ENCODE assay signal across 8 mouse cellular contexts in genomic region chr4:72199571-72200558, GRCm38 (mm10). TPM values are rescaled to one million over a fixed set of nuclear protein-coding genes. Genes with fewer than 3 reads are reported as not detected.
A peak's percentile ranks its signal among the peaks of the same experiment; 100 is the strongest.
DNase-seq lines count a peak whose midpoint lies in the region; ATAC-seq and TF ChIP-seq lines count a peak whose summit lies in the region.

No protein-coding gene starts in this region.

- peak; percentile 1; the same call in 1 of the 2 replicates for ATAC-seq in lung, embryonic 14.5 days (ENCODE audit: insufficient read depth)

- no peaks in the 10 kb centered on the region for H3K27me3 ChIP-seq in lung, embryonic 14.5 days (ENCODE audit: insufficient read depth, low read length)

- H3K27ac ChIP-seq in embryonic fibroblast, embryonic 13.5 days (ENCODE audit: insufficient read depth, low read length) = peak overlapping the region; percentile 88
- H3K27ac ChIP-seq in layer of hippocampus, adult 2 months = peak overlapping the region; percentile 97
- H3K27ac ChIP-seq in lung, embryonic 14.5 days (ENCODE audit: low read depth) = peak overlapping the region; percentile 94

- H3K4me1 ChIP-seq in embryonic fibroblast, embryonic 13.5 days (ENCODE audit: control insufficient read depth, insufficient read depth, low read length) = peaks cover 8% of the 10 kb centered on the region
- H3K4me1 ChIP-seq in lung, embryonic 14.5 days (ENCODE audit: insufficient read depth) = 0 out of 2 replicates have a peak, but pooled peaks cover 8% of the 10 kb centered on the region

- TF ChIP-seq CTCF in embryonic fibroblast, embryonic 13.5 days (IDR thresholded peaks at IDR 0.05; ENCODE audit: borderline replicate concordance, insufficient read depth, low read length) = no peak
- no peak for TF ChIP-seq CTCF in layer of hippocampus, adult 2 months (conservative IDR thresholded peaks at IDR 0.05)
- no peak for TF ChIP-seq CTCF in lung, embryonic 14.5 days (IDR thresholded peaks at IDR 0.05; ENCODE audit: low read depth)

- H3K4me2 ChIP-seq in lung, embryonic 14.5 days = peak overlapping the region; percentile 68

- under 1% methylated on average over 91 of the region's 103 CpGs for WGBS in lung, embryonic 14.5 days

- TF ChIP-seq POLR2A in embryonic fibroblast, embryonic 13.5 days (IDR thresholded peaks at IDR 0.05; ENCODE audit: low read depth, low read length) = no peak

- peaks cover 1% of the 10 kb centered on the region; the same call in 1 of the 2 replicates for H3K36me3 ChIP-seq in lung, embryonic 14.5 days (ENCODE audit: insufficient read depth)

- intact Hi-C loops in heart, postnatal 10 days (cut with DNase I) = loop anchor here (5.0 to 10.0 kb wide), 2 partner anchors 153 to 1595 kb away; no protein-coding TSS in a partner anchor

- peak overlapping the region; percentile 79 for H3K9ac ChIP-seq in lung, embryonic 14.5 days

- H3K4me3 ChIP-seq in embryonic fibroblast, embryonic 13.5 days (ENCODE audit: insufficient read depth, low read length) = peak overlapping the region; percentile 92
- peak overlapping the region; percentile 83 for H3K4me3 ChIP-seq in layer of hippocampus, adult 2 months
- H3K4me3 ChIP-seq in lung, embryonic 14.5 days (ENCODE audit: low read depth, low read length) = peak overlapping the region; percentile 81

- no peaks in the 10 kb centered on the region for H3K9me3 ChIP-seq in lung, embryonic 14.5 days (ENCODE audit: low read depth, low read length)

- peak; percentile 79 for DNase-seq in 3134 (ENCODE audit: extremely low read depth, insufficient read length, low spot score)
- peak; percentile 78 for DNase-seq in adrenal gland, adult 2 months
- peak; percentile 54 to 55 for DNase-seq in heart, postnatal 10 days
- DNase-seq in layer of hippocampus, adult 2 months (ENCODE audit: low spot score in 2 of 2) = peak in 1 of 2 experiments; percentile 41
- DNase-seq in lung, embryonic 14.5 days = peak; percentile 71
- peak; percentile 60 for DNase-seq in ovary, postnatal 36 days (ENCODE audit: low spot score)
- peak; percentile 34 to 62 for DNase-seq in urinary bladder, adult 18-20 months (ENCODE audit: low spot score in 2 of 2)

RNA-seq across cellular contexts. Expression of gene Tle1, which starts 0.9 kb away (rescaled TPM):
- 10 to 100 TPM; 35.1 to 37.2 TPM for total RNA-seq in adrenal gland, adult 2 months (2021)
- 38.2 and 50.3 TPM in 2 replicates for polyA plus RNA-seq in adrenal gland, adult 2 months (2012; rRNA removed)
- polyA plus RNA-seq in embryonic fibroblast, embryonic 13.5 days (2011; ENCODE audit: insufficient read length, low read depth, missing spikeins) = 34.3 and 41.2 TPM in 2 replicates
- 10 to 100 TPM; 12.3 to 14.2 TPM for total RNA-seq in heart, postnatal 10 days (2021)
- total RNA-seq in layer of hippocampus, adult 2 months (2021) = 10 to 100 TPM; 77.1 to 87.0 TPM
- 24.1 and 25.1 TPM in 2 replicates for polyA plus RNA-seq in lung, embryonic 14.5 days (2014; fragmentation: Nextera tagmentation; extraction: Ambion mirVana)
